Mouse (Mus musculus): ENCODE data around the gene Gm49601.

Gm49601 gene

DNA sequence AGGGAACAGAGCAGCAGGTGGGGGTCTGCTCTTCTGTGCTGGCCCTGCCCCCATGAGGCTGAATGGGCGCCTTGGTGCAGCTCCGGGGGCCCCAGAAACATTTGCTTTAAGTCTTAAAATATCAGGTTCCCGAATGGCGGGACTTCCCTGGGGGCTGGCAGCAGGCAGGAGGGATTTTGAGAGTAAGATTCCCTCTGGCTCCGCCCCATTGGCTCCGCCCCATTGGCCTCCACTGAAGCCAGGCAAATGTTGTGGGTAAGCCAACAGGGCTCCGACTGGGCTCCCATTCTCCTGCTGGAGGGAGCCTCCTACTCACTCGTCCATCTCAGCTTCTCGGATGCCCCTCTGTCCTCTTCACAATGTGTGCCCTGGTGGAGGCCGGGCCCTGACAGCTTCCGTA is 18.0 kb downstream of the Gm49601 start:
- no peak for DNase-seq (ENCODE audit: low spot score)

DNA sequence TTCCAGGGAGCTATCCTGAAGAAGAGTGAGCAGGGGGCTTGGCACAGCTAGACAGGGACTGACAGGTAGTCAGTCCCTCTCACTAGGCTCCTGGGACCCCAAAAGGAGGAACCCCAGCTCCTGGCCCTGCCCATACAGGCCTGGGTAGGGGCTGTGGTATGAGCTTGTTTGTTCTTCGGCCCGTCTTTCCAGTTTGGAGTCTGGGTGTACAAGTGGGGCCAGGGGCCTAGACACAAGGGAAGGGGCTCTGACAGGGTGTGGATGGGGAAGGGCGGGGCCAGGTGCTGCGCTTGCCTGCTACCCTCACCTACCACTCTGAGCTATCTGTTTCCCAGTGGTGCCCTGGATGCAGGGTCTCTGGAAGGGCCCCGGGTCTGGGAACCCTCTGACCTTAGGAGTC is 20.5 kb downstream of the Gm49601 start:
- DNase-seq (ENCODE audit: low spot score): no peak

DNA sequence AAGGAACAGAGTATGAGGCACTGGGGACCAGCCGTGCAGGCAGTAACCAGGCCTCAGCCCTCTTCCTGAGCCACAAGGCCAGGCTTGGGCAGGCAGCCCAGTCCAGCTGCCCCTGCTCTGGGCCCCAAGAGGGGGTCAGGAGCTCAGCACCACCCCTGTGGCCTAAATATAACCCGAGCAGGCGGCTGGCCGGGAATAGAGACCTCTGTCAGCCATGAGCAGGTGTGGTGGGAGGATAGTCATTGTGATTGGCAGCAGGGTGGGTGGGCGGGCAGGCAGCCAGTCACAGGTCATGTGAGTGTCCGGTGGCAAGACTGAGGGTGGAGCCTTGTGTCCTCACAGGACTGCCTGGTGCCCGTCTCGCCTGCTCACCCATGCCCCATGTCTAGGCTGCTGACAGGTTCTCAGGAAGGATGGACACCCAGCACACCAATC is 21.9 kb downstream of the Gm49601 start:
- DNase-seq (ENCODE audit: low spot score): no peak

DNA sequence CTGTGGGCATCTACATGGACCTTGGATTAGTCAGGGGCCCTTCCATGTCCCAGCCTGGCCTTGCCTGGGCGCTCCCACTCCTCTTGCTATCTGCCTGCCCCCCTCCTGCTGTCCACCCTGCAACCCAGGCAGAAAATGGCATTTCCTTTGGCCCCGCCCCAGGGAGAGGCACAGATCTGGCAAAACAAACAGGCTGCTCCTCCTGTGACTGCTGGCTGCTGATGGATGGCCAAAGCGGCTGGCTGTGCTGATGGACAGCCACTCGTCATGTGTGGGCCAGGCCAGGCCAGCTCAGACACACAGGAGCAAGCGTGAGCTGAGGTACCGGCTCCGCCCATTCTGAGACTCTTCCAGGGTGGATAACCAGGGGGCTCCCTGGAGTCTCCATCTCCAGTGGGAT is 24.8 kb downstream of the Gm49601 start:
- DNase-seq (ENCODE audit: low spot score): no peak

DNA sequence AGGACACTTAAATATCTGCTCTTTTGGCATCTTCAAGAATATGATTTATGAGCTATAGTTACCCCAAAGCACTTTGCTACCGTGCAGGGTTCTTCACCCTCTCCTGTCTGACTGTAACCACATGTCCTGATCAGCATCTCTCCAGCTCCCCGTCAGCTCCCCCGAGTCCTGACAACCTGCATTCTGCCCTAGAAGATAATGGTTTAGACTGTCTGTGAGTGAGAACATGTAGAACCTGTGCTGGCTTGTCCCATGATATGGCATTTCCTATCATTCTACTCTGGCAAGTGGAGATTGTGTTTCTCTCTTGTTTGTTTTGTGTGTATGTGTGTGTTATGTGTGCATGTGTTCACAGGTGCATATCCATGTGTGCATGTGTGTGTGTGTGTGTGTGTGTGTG is 28.2 kb downstream of the Gm49601 start:
- DNase-seq (ENCODE audit: low spot score): no peak

DNA sequence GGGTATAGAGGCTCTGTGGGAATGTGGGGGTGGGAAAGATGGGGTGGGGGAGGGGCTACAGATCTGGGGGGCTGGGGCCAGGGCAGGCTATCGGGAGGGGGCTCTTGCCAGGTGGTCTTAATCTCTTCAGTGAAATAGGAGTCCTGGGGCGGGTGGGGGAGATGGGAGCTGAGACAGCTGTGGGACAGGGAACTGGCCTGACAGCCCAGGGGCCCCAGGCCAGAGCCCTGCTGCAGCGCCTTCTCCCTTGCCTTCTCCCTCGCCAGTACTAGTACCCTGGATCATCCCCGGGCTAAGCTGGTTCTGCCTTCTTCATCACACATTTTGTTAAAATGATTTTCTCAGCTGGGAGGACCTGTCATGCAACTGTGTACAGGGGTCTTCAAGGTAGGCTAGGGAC is 30.0 kb downstream of the Gm49601 start:
- no peak for DNase-seq (ENCODE audit: low spot score)

DNA sequence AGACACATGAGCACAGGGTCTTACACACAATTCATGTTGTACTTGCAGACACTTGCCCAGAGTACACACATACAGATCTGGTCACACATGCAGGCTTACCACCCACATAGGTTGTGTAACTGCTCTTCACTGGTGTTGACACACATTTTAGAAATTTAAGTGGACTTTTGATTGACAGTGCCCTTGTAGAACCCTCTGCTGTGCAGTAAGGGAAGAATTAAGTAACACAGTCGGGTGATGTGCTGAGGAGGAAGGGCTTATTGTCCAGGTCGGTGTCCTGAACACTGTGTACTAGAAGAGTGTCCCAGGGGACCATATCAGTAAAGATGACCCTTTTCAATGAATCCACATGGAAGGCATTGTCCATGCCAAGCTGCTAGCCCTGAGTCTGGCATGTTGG is 32.3 kb downstream of the Gm49601 start:
- DNase-seq (ENCODE audit: low spot score): no peak

DNA sequence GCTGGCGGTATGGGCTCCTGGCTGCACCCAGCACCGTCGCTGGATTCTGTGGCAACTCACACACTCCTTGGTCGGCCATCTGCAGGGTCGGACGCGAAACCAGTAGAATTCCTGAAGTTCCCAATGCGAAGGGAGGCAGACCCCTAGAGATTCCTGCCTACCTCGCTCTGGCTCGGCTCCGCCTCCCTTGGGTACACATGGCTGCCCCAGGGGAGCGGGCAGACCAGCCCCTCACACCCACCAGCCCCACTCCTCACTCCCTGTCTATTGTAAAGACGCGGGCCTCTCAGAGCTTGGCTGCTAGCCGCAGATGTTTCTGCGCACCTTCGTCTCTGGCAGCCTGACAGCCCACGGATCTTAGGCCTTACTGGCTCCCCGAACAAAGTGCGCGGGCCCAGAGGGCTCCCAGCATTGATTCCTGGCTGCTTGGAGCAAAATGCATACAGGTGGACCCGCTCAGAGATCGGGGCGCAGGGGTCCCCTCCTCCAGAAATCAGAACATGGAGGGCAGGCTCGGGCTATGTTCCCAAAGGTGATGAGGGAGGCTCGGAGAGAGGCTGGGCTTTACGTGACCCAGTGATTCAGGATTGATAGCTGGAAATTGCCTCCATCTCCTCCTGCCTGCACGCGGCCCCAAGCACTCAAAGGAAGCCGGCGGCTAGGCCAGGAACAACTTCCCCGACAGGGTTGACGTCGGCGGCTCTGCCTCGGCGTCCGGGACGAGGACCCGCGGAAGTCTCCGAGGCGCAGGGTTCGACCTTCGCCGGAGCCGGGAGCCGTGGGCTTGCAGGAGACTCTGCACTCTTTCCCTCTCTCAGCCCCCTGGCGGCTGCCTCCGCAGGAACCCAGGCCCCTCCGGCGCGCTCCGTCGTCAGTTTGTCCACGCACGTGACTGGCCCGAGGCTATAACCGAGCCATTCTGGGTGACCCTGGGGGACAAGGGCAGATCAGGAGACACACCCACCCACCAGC is 34.9 kb downstream of the Gm49601 start:
- no peak for DNase-seq (ENCODE audit: low spot score)

DNA sequence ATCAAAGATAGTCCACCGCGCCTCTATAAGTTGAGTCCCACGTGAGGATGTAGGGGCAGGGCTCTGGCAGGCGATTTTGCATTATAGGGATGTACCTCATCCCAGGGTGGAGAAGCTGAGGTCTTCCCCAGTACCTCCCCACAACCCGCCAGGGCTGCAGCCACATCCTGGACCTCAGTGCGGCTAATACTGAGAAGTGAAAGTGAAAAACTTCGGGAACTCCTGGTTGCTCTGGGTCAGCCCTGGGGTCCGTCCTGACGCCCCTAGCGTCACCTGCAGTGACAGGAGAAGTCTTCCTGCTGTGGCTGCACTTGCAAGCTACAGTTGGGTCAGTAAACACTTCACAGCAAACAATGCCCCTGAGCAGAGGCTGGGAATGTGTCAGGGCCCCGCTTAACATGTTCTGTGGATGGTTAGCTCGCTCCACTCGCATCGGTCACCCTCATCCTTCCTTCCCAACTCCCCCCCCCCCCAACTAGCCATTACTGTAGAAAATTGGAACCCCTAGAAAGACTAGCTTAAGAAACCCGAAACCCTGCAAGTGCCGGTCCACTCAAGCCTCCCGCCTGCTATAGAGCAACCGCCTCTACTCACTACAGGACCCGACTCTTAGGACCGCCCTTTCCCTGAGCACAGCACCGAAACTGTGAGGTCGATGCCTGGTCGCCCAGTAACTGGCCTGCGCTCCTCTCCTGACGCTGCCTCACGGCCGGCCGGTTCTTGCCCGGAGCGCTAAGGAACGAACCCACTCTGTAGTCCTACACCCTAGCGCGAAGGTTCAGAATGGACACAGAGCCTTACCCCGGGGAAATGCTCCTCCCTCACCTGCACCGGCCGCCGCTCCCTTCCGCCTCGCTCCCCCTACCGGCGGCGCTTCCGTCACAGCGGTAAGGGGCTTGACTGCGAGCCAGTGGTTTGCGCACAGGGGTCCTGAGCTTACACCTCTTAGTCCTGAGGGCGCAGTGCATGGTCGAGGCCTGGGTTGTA is 36.1 kb downstream of the Gm49601 start, which contains the start of gene Tbx1:
Gene Tbx1 (minus strand): TSS at position 868 of the 987 bp plus-strand sequence.
- no peak for DNase-seq (ENCODE audit: low spot score)

DNA sequence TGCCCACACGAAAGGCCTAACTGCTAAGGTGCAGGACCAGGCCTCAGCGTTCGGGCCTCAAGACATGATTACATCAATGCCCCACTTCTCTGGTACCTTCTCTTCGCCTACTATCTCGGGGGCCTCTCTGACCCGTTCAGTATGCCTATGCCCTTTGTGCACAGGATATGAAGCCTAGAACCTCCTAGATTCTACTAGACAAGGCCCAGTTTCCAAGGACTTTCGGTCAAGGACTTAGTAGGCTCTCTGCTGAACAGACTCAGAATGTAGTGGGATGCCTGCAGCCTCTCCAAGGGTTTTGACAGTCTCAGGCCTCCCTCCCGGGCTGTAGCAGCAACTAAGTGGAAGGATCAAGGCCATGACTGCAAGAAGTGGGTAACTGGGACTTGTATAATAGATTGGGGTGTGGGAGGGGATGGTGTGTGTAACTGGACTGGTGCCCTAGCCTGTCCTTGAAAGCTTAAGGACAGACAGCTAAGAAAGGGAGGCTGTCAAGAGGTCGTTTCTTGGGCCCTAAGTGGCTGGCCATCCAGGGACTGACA is 37.1 kb downstream of the Gm49601 start:
- DNase-seq (ENCODE audit: low spot score): no peak

DNA sequence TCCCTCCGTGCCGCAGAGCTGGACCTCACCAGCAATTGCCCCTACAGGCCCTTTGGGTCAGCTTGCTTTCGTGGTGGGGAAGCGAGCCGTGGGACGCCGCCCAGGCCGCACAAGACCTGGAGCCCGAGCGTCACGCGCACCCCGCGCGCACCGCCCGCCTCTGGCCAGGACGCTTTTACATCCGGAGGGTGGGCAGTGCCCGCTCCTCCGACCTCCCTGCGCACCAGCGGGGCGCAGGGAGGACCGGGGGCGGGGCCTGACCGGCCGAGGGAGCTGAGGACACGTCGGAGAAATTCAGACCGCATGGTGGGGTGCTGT is 37.5 kb downstream of the Gm49601 start:
- DNase-seq (ENCODE audit: low spot score): no peak

DNA sequence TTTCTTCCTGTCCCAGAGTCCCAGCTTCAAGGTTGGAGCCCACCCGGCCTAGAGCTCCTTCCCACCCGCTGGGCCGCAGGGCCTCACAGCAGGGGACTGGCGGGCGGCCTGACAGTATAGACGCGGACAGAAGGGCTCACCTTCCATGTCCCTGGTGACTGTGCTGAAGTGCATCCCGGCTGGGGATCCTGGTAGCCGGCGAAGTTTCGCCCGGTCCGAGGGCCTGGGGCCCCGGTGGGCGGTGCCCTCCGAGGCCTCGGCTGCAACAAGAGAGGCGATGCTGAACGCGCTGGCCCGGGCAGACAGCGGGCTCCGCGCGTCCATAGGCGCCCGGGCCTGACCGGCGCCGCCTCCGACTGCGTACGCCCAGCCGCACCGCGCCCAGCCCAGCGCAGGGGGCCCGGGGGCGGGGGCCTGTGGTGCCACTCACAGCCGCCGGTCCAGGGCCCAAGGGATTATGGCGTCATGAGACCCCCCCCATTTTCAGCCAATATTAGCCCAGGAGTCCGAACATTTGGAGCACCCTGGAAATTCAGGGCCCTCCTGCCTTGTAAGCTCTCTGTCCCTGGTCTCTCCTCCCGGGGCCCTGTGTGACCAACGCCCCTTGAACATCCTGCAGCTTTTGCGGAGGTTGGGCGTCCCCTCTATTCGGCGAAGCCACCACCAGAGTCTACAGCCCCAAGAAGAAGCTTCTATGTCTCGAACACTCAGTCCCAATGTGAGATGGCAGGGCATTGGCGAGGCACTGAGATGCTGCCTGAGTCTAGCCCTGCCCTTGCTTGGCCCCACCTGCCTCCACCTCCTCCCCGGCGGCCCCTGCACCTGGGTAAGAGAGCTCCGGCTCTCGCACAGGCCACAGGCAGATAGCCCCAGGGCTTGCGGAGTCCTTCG is 38.1 kb downstream of the Gm49601 start:
- no peak for DNase-seq (ENCODE audit: low spot score)

DNA sequence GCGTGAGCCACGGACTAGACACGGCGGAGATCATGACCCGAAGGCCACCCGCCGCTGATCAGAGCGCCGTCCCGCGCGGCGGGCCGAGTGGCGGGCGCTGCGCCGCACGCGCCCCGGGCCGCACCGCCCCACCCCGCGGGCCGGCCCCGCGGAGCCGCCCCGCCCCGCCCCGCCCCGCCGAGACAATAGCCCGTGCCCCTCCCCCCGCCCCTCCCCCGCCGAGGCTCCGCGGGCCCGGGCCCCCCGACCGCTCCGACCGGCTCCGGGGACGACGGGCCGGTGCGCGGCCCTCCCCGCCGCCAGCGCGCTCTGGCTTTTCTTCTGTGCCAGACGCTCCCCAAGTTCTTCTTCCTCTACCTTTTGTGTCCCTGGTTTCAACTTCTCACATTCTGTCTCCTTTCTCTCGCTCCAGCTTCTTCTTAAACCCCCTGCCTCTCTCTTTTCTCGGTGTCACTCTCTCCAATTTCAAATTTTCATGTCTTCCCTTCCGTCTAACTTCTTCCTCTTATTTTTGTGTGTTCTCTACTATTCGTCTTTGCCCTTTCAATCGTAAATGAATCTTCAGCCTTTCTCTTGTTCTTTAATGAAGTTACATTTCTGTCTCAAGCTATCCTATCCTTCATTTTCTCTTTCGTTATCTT is 39.2 kb downstream of the Gm49601 start:
- DNase-seq (ENCODE audit: low spot score): no peak

DNA sequence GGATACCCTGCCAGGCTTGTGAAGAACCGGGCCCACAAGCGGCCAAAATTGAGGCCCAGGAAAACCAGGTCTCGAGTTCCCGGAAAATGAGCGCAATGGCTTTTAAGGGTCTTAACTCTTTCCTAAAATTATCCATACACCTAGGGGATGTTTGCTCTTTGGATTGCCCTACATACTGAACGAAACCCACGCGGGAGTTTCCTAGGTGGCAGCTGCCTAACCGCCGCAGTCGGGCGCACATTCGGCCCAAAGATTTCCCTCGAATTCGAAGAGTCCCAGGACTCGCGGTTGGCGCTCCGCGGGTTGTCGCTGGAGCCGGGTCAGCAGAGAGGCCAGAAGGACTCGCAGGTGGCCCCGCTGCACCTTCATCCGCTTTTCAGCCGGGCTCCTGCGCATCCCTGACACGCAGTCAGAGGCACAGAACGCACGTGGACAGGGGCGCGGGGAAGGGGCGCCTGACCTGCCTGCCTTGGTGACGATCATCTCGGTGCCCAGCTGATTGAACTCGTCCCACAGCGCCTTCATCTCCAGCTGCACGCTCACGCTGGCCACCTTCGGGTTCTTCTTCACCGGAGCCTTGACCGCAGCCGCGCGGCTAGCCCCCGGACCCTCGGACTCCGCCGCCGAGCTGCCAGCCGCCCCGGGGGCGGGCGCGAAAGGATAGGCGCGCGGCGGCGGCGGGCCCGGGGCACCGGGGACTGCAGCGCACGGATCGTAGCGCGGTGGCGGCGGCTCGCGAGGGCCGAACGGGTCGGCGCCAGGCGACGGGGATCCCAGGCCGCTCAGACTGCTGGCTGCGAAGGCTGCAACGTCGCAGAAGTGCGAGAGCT is 39.9 kb downstream of the Gm49601 start:
- DNase-seq (ENCODE audit: low spot score): no peak

DNA sequence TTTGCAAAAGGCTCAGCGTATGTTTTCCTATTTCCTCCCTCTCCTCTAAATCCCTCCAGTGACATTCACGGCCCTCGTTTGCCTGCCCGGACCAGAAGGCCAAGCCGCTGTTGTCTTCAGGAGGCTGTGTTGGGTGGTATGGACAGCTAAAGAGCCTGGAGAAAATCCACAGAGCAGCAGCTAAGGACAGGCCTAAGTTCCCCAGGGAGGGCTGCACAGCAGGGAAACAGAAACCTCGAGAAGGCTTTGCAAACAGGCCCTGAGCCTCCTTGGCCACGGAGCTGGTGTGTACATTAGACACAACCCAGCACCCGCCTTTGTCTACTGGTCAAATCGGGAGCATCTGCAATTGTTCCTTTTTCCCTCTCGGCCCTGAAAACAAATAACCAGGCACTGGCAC is 40.6 kb downstream of the Gm49601 start:
- DNase-seq (ENCODE audit: low spot score): no peak

DNA sequence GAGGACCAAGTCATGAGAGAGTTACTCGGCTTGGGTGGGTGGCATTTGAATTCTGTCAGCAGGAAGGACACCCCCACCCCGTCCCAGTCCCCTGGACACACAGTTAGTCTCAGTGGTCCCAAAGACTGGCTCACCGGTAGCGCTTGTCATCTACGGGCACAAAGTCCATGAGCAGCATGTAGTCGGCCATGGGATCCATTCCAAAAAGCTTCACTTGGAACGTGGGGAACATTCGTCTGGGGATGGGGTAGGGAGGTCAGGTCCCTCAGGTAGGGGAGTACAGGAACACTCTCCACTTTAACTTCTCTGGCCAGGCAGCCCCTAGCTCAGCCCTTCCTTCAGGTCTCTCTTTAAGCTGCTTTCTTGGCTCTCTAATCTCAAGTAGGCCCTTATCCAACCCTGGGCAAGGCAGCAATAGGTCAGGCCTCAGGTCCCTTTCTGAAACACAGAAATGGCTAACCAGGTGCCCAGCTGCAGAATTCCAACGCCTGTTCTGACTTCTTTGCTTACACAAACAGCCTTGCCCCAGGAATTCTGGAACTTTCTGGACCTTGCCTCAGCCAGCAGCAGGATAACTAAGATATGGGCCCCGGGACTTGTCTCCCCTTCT is 41.2 kb downstream of the Gm49601 start:
- DNase-seq (ENCODE audit: low spot score): no peak

DNA sequence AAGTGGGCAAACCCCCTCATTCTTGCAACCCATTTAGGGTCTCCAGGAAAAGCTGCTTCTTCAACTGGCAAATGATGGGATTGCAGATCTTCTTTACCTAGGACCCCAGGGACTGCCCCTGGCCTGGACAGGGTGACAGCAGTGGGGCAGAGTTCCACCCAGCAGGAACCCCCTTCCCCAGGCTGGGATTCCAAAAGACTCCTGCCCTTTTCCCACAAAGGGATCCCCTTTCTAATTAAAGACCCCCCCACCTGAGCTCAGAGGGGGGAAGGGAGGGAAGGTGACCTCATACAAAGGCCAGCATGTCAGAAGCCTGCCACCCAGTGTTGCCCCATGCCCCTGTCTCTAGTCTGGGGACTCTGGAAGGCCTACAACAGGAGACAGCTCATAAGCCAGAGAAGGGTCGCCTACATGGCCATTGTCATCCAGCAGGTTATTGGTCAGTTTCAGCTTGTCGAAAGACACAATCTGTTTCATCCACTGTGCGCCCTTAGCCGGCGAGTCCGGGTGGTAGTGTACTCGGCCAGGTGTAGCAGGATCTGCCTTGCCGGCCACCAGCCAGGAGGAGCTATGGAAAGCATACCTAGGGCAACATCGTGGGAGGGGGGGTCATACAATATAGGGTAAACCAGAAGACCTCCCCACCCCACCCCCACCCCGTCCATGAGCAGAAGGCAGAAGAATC is 42.4 kb downstream of the Gm49601 start:
- no peak for DNase-seq (ENCODE audit: low spot score)

DNA sequence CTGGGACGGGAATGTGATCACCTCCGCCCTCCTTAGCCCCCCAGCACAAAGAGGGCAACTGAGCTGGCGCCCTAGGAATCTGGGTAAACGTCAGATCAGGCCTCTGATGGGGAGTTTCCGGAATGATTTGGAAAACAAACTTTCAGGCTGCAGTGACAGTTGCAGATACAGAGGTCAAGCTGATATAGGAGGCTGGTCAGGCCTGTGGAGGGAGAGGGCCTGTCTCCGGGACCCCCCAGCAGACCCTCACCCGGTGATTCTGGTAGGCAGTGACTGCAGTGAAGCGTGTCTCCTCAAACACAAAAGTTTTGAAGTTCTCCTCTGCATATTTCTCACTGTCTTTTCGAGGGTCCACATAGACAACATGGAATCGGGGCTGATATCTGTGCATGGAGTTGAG is 43.1 kb downstream of the Gm49601 start:
- DNase-seq (ENCODE audit: low spot score): no peak
